Mouse (Mus musculus) heart, adult 2 months (tissue): ENCODE data around the gene Hyal1.
A peak's percentile ranks its signal among the peaks of the same experiment; 100 is the strongest.

Source experiments
- CTCF ChIP-seq: fragments of 200-600 bp; IDR thresholded peaks from 2 replicates; pipeline ENCODE4 v1.8.1; 2022; ENCODE audit warnings: antibody characterized with exemption, mild to moderate bottlenecking, moderate library complexity
- EP300 ChIP-seq: fragments of 200-500 bp; IDR thresholded peaks from 2 replicates; pipeline ENCODE4 v1.6.1; 2011; ENCODE audit warnings: low read depth, low read length, control low read depth; ENCODE audit not compliant: insufficient read depth
- POLR2A ChIP-seq: fragments of 200-500 bp; IDR thresholded peaks from 2 replicates; pipeline ENCODE4 v1.6.1; 2011; ENCODE audit warnings: mild to moderate bottlenecking, low read depth, low read length, control low read depth; ENCODE audit not compliant: insufficient read depth

DNA sequence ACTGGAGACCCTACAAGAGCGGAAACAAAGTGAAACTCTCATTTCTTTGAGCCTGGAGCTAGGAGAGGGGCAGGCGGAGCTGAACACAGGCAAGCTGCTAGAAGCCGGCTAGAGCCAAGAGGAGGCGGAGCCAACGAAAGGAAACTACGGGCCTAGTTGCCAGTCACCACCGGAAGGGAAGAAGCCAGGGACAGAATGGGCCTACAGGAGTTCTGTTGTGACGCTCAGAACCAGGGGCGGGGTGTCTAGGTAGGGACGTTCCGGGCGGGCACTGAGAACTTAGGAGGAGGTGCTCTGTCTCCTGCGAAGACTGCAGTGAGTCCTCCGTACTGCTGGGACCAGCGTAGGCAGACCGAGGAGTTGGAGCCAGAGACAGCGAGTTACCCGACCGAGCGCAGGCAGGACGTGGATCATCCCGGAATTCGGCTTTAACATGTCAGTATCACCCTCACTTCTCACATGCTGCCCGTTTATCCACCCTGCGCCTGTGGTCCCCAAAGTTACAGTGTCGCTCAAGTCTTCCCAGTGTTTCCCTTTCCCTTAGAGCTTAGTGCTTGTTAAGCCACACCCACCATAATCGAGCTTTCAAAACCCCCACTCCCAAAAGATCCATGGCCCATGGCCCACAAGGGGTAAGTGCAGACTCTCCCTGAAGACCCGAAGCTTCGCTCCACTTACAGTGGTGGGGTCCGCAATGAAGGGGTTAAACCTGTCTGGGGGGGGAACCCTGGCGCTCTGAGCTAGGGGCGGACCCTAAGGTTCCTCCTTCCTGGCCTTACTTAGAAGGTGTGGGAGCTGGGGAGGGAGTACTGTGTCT is 4.0 kb downstream of the Hyal1 start, which contains the start of gene Hyal3:
- TF ChIP-seq CTCF (no peak), POLR2A (peak; percentile 92), EP300 (peak; percentile 75; the same call in 1 of the 2 replicates)
